Mouse (Mus musculus) embryonic facial prominence, embryonic 13.5 days (tissue): ENCODE data around the gene Zfp781. TPM values are rescaled to one million over a fixed set of nuclear protein-coding genes. Genes with fewer than 3 reads are reported as not detected.
"Not testable (repeated sequence)": the region's sequence is repeated elsewhere in the genome, so short reads cannot be mapped to it uniquely, and the experiment has no call there.

Experiments
- ATAC-seq: fragments of 200-750 bp; cut with Nextera tagmentation; 2 replicates; pipeline ENCODE4 v1.8.0; 2017; ENCODE audit warnings: low read depth; ENCODE audit not compliant: insufficient number of reproducible peaks, insufficient read depth, low FRiP score, low TSS enrichment
- H3K27ac ChIP-seq: fragments of 300-500 bp; sonication (generic); 2 replicates; pipeline ENCODE4 v1.5.1; 2015; ENCODE audit warnings: moderate library complexity, mild to moderate bottlenecking, inconsistent platforms
- H3K27me3 ChIP-seq: fragments of 300-500 bp; sonication (generic); 2 replicates; pipeline ENCODE4 v1.6.1; 2015; ENCODE audit warnings: mild to moderate bottlenecking, inconsistent platforms
- H3K36me3 ChIP-seq: fragments of 300-500 bp; sonication (generic); 2 replicates; pipeline ENCODE4 v1.6.1; 2015; ENCODE audit warnings: mild to moderate bottlenecking, inconsistent platforms
- H3K4me1 ChIP-seq: fragments of 300-500 bp; sonication (generic); 2 replicates; pipeline ENCODE4 v1.6.1; 2015; ENCODE audit warnings: inconsistent platforms
- H3K4me2 ChIP-seq: fragments of 300-500 bp; sonication (generic); 2 replicates; pipeline ENCODE4 v1.6.1; 2015; ENCODE audit warnings: moderate library complexity, mild to moderate bottlenecking, inconsistent platforms
- H3K4me3 ChIP-seq: fragments of 300-500 bp; sonication (generic); 2 replicates; pipeline ENCODE4 v1.5.1; 2015; ENCODE audit warnings: mild to moderate bottlenecking, inconsistent platforms
- H3K9ac ChIP-seq: fragments of 300-500 bp; sonication (generic); 2 replicates; pipeline ENCODE4 v1.6.1; 2015; ENCODE audit warnings: mild to moderate bottlenecking, inconsistent platforms
- H3K9me3 ChIP-seq: fragments of 300-500 bp; sonication (generic); 2 replicates; pipeline ENCODE4 v1.6.1; 2016; ENCODE audit warnings: inconsistent platforms
- WGBS: fragments of 180-500 bp; shearing (Covaris S2); methylation state at CpG from one replicate; pipeline ENCODE4 v1.1.7; 2015; ENCODE audit warnings: mixed read lengths; 5-methylcytosine and 5-hydroxymethylcytosine counted together
- polyA plus RNA-seq: library from polyadenylated mRNA; unstranded; fragments of >200 nt; fragmentation: Nextera tagmentation; extraction: Ambion mirVana; gene quantifications from 2 replicates; pipeline ENCODE4 v1.2.1, GENCODE M21; 2015

The Zfp781 gene
- polyA plus RNA-seq: 2.5 and 3.5 TPM in 2 replicates

- ATAC-seq: peak; percentile 90
- H3K4me3 ChIP-seq, H3K4me2 ChIP-seq, H3K9me3 ChIP-seq, H3K27me3 ChIP-seq, H3K27ac ChIP-seq, H3K36me3 ChIP-seq, H3K9ac ChIP-seq, H3K4me1 ChIP-seq: not testable (repeated sequence)
- WGBS: no CpG with 5 or more reads among the region's 43 CpGs
These were observed at the start of gene Zfp781 for GRCm38 (mm10) chr10:81929842-81930743. Zfp781 (minus strand) TSS chr10:81930480.

- not testable (repeated sequence) for ATAC-seq
- WGBS: no CpG with 5 or more reads among the region's 44 CpGs
These were observed 48.2 kb upstream of the Zfp781 start for GRCm38 (mm10) chr10:81978365-81979003.

DNA sequence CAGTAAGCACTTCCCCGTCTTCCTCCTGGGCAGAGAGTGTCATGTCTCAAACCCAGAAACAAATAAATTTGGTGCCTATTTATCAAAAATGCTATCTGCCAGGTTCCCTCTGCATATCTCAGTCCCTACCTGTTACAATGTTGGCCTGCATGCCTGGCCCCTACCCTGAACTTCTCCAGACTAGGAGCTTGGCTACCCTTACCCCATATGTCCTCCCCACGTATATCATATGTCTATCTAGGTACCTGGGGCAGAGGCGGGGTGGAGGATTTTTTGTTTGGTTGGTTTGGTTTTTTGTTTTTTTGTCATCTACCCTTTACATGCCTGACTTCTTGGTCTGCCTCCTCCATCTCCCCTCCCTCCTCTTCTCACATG is 451 bp upstream of the Zfp781 start:
- ATAC-seq: not testable (repeated sequence)

More at GRCm38 (mm10) chr10:81978365-81979003, 48.2 kb upstream of the Zfp781 start:
- not testable (repeated sequence) for H3K4me3 ChIP-seq, H3K4me1 ChIP-seq, H3K27me3 ChIP-seq, H3K9me3 ChIP-seq, H3K4me2 ChIP-seq, H3K36me3 ChIP-seq, H3K9ac ChIP-seq, H3K27ac ChIP-seq

GRCm38 (mm10) chr10:81863409-81864407 is 66.6 kb downstream of the Zfp781 start, which contains the start of gene Gm32687:
Gm32687 (plus strand) TSS chr10:81863934.
- ATAC-seq: peak; percentile 99
- H3K27ac ChIP-seq, H3K4me3 ChIP-seq, H3K27me3 ChIP-seq, H3K4me1 ChIP-seq, H3K4me2 ChIP-seq, H3K9ac ChIP-seq, H3K36me3 ChIP-seq, H3K9me3 ChIP-seq: not testable (repeated sequence)
- 22% methylated on average over 5 of the region's 49 CpGs for WGBS

More for the DNA sequence above, 451 bp upstream of the Zfp781 start:
- H3K27ac ChIP-seq, H3K9ac ChIP-seq, H3K9me3 ChIP-seq, H3K4me2 ChIP-seq, H3K27me3 ChIP-seq, H3K36me3 ChIP-seq, H3K4me1 ChIP-seq, H3K4me3 ChIP-seq: not testable (repeated sequence)
- no CpG with 5 or more reads among the region's 3 CpGs for WGBS

Other genes starting within 250 kb of the Zfp781 start
- 15.2 and 19.8 TPM in 2 replicates for gene Zfp433, start 225.7 kb downstream of the Zfp781 start, polyA plus RNA-seq
- gene Gm3055, start 159.3 kb downstream of the Zfp781 start, polyA plus RNA-seq: 11.8 and 14.2 TPM in 2 replicates
- gene Gm4767, start 118.3 kb downstream of the Zfp781 start, polyA plus RNA-seq: 3.2 and 5.1 TPM in 2 replicates
- 9.5 and 10.7 TPM in 2 replicates for gene Gm32687, start 66.5 kb downstream of the Zfp781 start, polyA plus RNA-seq
- gene Zfp873, start 117.6 kb upstream of the Zfp781 start, polyA plus RNA-seq: 15.2 and 16.7 TPM in 2 replicates
- gene BC024063, start 152.9 kb upstream of the Zfp781 start, polyA plus RNA-seq: 6.7 and 7.3 TPM in 2 replicates
- 6.7 and 8.6 TPM in 2 replicates for gene AU041133, start 197.5 kb upstream of the Zfp781 start, polyA plus RNA-seq